Mouse (Mus musculus) Muller cell, postnatal 12 days (primary cell): ENCODE results near the gene Gm49380.

ENCODE experiments used
- DNase-seq: peaks from one replicate; pipeline ENCODE4 v3.0.0-alpha.2; 2015; ENCODE audit errors: inconsistent ontology term

The Gm49380 gene

DNA sequence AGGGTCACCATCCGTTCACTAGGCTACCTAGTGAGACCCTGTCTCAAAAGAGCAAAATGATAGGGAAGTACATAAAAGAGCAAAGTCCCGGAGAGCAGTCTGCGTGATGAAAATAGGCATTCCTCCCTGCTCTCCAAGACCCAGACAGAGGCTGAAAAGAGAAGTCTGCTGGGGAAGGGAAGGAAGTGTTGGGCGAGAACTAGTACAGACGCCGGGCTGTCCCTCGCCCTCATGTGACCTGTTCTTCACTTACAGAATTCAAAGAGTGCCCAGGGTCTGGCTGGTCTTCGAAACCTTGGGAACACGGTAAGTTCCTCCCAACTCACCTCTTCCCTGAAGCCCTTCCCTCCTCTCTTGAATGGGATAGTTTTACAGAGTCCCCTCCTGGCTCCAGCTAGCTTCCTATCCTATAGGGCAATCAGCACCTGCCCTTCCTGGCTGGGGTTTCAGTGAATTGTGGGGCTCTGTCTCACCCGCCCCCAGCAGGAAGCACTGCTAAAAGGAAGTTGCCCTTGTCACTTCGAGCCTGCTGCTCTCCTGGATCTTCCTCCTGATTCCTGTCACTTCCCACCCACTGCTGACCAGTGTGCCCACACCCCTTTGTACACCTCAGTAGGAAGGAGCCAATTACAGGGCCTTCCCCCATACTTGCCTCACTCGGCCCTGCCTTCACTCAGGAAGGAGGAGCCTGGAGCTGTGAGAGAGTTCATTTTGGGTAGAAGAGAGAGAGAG is 24.3 kb downstream of the Gm49380 start:
- DNase-seq, result no peak

- peak; percentile 30 for DNase-seq
Observed at GRCm38 (mm10) chr9:44087761-44088455, 25.4 kb downstream of the Gm49380 start.

- no peak for DNase-seq
Observed at GRCm38 (mm10) chr9:44086960-44087359, 26.3 kb downstream of the Gm49380 start.

DNA sequence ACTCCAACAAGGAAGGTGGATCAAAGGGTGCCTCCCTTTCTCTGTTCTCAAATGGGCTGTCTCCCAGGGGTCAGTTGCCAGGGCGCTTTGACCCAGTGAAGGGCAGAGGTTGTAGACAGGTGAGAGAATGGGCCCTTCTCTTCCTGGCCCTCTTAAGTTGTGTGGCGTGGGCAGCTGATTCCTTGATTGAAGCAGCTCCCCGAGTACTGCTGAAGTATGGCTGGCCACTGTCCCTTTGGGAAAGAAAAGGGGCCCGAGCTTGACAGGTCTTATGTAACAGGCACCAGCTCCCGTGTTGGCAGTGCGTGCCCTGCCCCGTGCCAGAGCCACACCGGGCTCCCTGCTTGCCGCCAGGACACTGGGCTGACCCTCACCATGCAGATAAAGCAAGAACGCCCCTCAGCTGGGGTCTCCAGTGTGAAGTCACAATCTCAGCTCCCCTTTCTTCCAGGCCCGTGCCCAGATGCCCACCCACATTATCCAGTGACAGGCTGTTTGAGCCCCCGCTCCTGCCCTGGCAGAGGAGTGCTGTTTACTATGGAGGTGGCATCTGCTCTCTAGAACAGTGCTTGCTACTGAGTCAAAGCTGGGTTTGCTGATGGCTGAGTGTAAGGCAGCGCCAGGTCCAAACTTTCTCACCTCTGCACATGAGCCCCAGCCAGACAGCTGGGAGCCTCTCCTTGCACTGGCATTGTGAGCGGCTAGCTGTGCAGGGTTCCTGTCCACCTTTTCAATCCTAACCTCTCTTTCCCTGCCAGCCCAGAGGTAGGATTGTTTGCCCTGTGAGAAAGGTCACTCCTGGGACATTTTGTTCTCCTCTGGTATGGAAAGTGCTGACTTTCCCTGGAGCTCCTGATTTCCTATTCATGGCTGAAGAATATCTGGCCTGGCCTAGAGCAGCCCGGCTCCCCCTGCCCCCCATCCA is 27.3 kb downstream of the Gm49380 start:
- DNase-seq, result peak; percentile 44

DNA sequence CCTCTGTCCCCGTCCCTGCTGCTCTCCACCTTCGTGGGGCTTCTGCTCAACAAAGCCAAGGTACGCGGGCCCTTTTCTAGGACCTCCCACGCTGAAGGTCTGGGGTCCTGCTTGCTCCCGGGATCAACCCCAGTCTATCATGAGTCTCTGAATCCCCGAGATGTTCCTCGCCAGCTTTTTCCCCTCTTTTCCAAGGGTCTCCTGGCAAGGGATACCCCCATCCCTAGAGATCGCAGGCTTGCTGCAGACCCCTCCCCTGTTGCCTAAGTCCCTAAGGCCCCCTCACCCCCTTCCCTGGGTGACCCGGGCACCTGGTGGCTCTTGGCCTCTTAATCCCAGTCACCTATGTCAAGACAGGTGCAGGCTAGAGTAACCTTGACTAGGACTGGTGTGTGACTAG is 28.0 kb downstream of the Gm49380 start:
- DNase-seq, result no peak

- DNase-seq, result peak; percentile 92
Observed at GRCm38 (mm10) chr9:44084659-44085229, 28.6 kb downstream of the Gm49380 start.

DNA sequence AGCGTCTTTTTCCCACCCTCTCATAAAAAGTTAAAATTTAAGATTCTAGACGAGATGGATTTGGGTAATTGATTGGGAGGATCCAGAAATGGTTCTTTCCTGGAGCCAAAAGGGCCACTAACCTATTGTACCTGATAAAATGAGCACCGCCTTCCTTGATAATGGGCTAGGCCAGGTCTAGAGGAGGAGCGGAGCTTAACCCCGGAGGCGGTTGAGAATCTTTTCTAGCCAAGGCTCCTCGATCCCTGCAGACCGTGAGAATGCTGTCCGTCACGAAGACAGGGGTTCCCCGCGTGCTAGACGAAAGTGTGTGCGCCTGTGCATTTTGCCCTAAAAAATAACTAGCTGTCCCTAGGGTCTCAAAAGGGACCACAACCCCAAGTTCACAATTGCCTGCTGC is 29.1 kb downstream of the Gm49380 start:
- no peak for DNase-seq

- DNase-seq, result no peak
Observed at GRCm38 (mm10) chr9:44083392-44084121, 29.7 kb downstream of the Gm49380 start.

GRCm38 (mm10) chr9:44082266-44082665 is 31.0 kb downstream of the Gm49380 start:
- no peak for DNase-seq

- no peak for DNase-seq
Observed at GRCm38 (mm10) chr9:44081581-44081980, 31.7 kb downstream of the Gm49380 start.

- DNase-seq, result no peak
Observed at GRCm38 (mm10) chr9:44080953-44081352, 32.3 kb downstream of the Gm49380 start.

GRCm38 (mm10) chr9:44079997-44080780 is 33.1 kb downstream of the Gm49380 start:
- DNase-seq, result no peak

GRCm38 (mm10) chr9:44078955-44079756 is 34.1 kb downstream of the Gm49380 start:
- peak; percentile 92 for DNase-seq

GRCm38 (mm10) chr9:44078136-44078797 is 35.0 kb downstream of the Gm49380 start:
- no peak for DNase-seq

GRCm38 (mm10) chr9:44077266-44077910 is 35.9 kb downstream of the Gm49380 start:
- no peak for DNase-seq

GRCm38 (mm10) chr9:44076764-44077120 is 36.6 kb downstream of the Gm49380 start:
- DNase-seq, result peak; percentile 83

- DNase-seq, result no peak
Observed at GRCm38 (mm10) chr9:44075996-44076763, 37.1 kb downstream of the Gm49380 start.
